Mouse (Mus musculus) ES-E14 (cell line): ENCODE results near the gene Npas2. TPM values are rescaled to one million over a fixed set of nuclear protein-coding genes. Genes with fewer than 3 reads are reported as not detected.

Experiments
- DNase-seq: peaks from one replicate; pipeline ENCODE4 v3.0.0-alpha.2; 2013; ENCODE audit warnings: low read depth, low spot score
- H3K27ac ChIP-seq: 2 replicates; pipeline ENCODE4 v1.5.1; 2012; ENCODE audit warnings: low read depth, mild to moderate bottlenecking, low read length, moderate library complexity, mixed read lengths; ENCODE audit not compliant: poor library complexity, insufficient read depth, severe bottlenecking
- H3K36me3 ChIP-seq: 2 replicates; pipeline ENCODE4 v1.6.1; 2012; ENCODE audit warnings: mild to moderate bottlenecking, low read length, moderate library complexity, mixed read lengths; ENCODE audit not compliant: control insufficient read depth, poor library complexity, insufficient read depth, severe bottlenecking
- H3K4me1 ChIP-seq, 2 experiments: fragments of 150-350 bp in 1 of 2; sonication (generic) in 1 of 2; 2 replicates each; pipeline ENCODE4 v1.6.1; 2012; ENCODE audit warnings: low read length in 2 of 2, mild to moderate bottlenecking in 1 of 2, mixed read lengths in 1 of 2; ENCODE audit not compliant: control insufficient read depth in 2 of 2, insufficient read depth in 2 of 2, poor library complexity in 1 of 2
- H3K4me3 ChIP-seq, 2 experiments: fragments of 150-350 bp in 1 of 2; sonication (generic) in 1 of 2; 2 replicates each; pipeline ENCODE4 v1.5.1; 2012; ENCODE audit warnings: low read length in 2 of 2, low read depth in 1 of 2, mild to moderate bottlenecking in 1 of 2, mixed read lengths in 1 of 2; ENCODE audit not compliant: insufficient read depth in 1 of 2, poor library complexity in 1 of 2, severe bottlenecking in 1 of 2
- H3K9ac ChIP-seq: 2 replicates; pipeline ENCODE4 v1.6.1; 2012; ENCODE audit warnings: low read depth, mild to moderate bottlenecking, low read length, mixed read lengths; ENCODE audit not compliant: poor library complexity, insufficient read depth, severe bottlenecking
- H3K9me3 ChIP-seq: fragments of 150-350 bp; sonication (generic); 2 replicates; pipeline ENCODE4 v1.6.1; 2012; ENCODE audit warnings: low read depth, mild to moderate bottlenecking, low read length; ENCODE audit not compliant: control insufficient read depth, insufficient read depth
- CHD2 ChIP-seq: IDR thresholded peaks from 2 replicates; pipeline ENCODE4 v1.6.1; 2014; ENCODE audit warnings: mild to moderate bottlenecking, low read depth, low read length, inconsistent platforms
- HCFC1 ChIP-seq: IDR thresholded peaks from 2 replicates; pipeline ENCODE4 v1.6.1; 2012; ENCODE audit warnings: low read length, inconsistent platforms, borderline replicate concordance; ENCODE audit not compliant: insufficient read depth
- MAFK ChIP-seq: IDR thresholded peaks from 2 replicates; pipeline ENCODE4 v1.6.1; 2014; ENCODE audit warnings: mild to moderate bottlenecking, low read depth, low read length, inconsistent platforms; ENCODE audit not compliant: insufficient read depth
- ZC3H11A ChIP-seq: IDR thresholded peaks from 2 replicates; pipeline ENCODE4 v1.6.1; 2012; ENCODE audit warnings: low read depth, mild to moderate bottlenecking, inconsistent platforms, low read length, borderline replicate concordance
- ZNF384 ChIP-seq: IDR thresholded peaks from 2 replicates; pipeline ENCODE4 v1.6.1; 2012; ENCODE audit warnings: low read depth, low read length, inconsistent platforms
- in situ Hi-C, 2 experiments: fragments of 600-800 bp; cut with MboI; formaldehyde crosslinking; loops; one replicate each; pipeline ENCODE4 v1.15.1; 2025; ENCODE audit warnings: low sequenced_read_pairs in 2 of 2, inconsistent platforms in 1 of 2; ENCODE audit not compliant: unreplicated experiment in 2 of 2
- total RNA-seq: library from RNA; depleted of rRNA; stranded (reverse); fragments of 300-350 nt; gene quantifications from 2 replicates; pipeline ENCODE4 v1.2.3, GENCODE M21; 2012

Npas2 gene
- total RNA-seq, 1 experiment = 0.09 TPM

DNA sequence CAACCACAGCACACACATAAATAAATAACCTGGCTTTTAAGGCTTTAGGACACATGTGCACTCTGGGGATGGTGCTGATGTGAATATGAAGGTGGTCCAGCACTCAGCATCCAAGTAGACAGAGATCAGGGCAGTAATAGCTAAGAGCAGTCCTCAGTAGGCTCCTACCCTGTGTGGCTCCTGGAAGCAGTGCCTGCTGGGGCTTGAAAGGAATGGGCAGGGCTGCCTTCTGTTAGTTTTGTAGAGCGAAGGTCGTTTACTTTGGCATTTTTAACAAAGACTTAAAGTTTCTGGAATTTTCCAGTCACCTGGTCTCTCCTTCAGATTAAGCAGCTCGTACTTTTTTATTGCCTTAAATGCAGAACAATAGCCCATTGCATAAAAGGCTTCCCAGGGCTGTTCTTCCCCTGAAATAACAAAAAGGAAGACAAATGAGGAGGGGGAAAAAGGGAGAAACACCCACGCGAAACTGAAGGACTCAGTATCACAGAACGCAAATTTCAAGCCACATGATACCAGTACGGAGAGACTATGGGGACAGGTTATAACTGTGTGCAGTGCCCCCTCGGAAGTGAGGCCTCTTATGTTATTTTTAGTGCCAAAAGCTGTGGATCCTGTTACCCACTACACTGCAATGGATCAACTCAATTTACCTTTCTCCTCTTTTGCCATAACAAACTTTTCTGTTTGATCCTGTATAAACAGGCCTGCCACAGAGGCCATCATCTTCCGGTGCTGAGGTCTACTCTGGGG is 44.1 kb downstream of the Npas2 start:
- H3K36me3 ChIP-seq = no peaks in the 10 kb centered on the region
- TF ChIP-seq ZNF384 (no peak), ZC3H11A (no peak), HCFC1 (no peak), MAFK (no peak), CHD2 (no peak)
- no peaks in the 10 kb centered on the region for H3K9me3 ChIP-seq
- H3K9ac ChIP-seq = no peak overlapping the region
- in situ Hi-C loops = no loop called here
- no peak overlapping the region for H3K27ac ChIP-seq
- peaks cover 3 to 4% of the 10 kb centered on the region in 2 experiments; a peak in 2 of 4 replicates for H3K4me1 ChIP-seq
- no peak for DNase-seq
- H3K4me3 ChIP-seq = no peak overlapping the region

DNA sequence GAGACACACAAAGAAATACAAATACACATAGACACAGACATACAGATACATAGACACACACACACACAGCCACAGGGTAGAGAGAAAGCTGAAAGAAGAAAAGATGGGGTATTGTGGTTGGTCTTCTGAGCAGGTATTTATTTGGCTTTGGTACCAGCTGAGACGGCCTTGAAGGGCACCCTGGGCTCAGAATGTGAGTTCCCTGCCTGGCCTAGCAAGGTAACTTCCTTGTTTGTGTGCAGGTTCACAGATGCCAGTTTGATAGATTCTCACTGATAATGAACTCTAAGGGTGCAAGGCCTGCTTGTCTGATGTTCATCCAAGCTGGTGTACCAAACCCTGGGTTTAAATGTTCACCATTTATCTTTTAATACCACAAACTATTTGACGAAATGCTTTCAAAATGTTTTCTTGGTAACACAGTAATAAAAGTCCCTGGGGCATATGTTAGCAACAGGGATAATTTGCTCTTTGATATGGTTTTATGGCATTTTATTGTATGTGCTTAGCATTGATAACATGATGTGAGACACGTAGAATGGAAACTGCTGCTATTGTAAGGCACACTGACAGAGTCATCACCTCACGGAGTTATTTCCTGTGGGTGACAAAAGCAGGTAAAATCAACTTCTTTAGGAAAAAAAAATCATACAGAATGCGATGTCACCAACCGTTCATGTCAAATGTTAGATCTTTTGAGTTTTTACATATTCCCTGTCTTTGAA is 47.5 kb downstream of the Npas2 start:
- H3K9me3 ChIP-seq = no peaks in the 10 kb centered on the region
- TF ChIP-seq MAFK = no peak
- no peak for TF ChIP-seq CHD2
- TF ChIP-seq HCFC1 = no peak
- TF ChIP-seq ZC3H11A = no peak
- TF ChIP-seq ZNF384 = no peak
- in situ Hi-C loops = no loop called here
- no peak overlapping the region for H3K4me3 ChIP-seq
- no peaks in the 10 kb centered on the region; a peak in 1 of 4 replicates for H3K4me1 ChIP-seq
- no peak for DNase-seq
- H3K36me3 ChIP-seq = no peaks in the 10 kb centered on the region
- H3K9ac ChIP-seq = no peak overlapping the region
- H3K27ac ChIP-seq = no peak overlapping the region

DNA sequence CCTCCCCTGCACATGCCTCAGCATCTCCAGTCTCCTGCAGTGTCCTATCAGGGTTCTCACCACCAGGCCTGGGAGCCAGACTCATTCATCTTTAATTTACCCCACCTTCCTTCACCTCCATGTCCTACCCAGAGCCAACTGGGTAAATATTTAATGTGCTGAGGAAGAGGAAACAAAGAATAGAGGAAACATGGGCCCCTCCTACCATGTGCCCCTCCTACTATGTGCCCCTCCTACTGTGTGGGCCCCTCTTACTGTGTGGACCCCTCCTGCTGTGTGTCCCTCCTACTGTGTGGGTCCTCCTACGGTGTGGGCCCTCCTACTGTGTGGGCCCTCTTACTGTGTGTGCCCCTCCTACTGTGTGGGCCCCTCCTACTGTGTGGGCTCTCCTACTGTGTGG is 51.2 kb downstream of the Npas2 start:
- in situ Hi-C loops = no loop called here
- no peaks in the 10 kb centered on the region for H3K36me3 ChIP-seq
- no peak overlapping the region for H3K9ac ChIP-seq
- H3K9me3 ChIP-seq = no peaks in the 10 kb centered on the region
- no peak overlapping the region for H3K4me3 ChIP-seq
- DNase-seq = no peak
- no peaks in the 10 kb centered on the region; a peak in 1 of 4 replicates for H3K4me1 ChIP-seq
- TF ChIP-seq ZNF384 = no peak
- no peak overlapping the region for H3K27ac ChIP-seq

DNA sequence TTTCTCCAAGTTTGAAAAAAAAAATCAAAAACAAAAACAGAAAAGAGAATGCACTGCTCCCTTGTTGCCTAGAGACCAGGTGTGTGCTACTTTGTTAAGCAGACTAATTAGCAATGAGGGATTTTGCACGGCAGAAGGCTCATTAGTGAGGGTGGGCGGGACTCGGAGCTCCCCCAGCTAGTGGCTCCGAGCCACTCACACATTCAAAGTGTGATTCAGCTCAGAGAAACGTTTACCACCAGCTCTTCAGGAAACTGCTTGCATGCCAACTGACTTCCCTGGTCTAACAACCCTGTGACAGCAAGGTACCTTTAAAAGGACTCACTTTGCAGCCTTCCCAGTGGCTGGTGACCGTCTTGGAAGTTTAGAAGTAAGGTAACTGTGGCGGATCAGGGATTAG is 58.1 kb downstream of the Npas2 start:
- in situ Hi-C loops = no loop called here
- Histone ChIP-seq H3K36me3 (no peaks in the 10 kb centered on the region), H3K9me3 (no peaks in the 10 kb centered on the region), H3K4me3 (no peak overlapping the region), H3K9ac (no peak overlapping the region), H3K27ac (no peak overlapping the region), H3K4me1 (no peaks in the 10 kb centered on the region)
- TF ChIP-seq CHD2 (no peak), ZC3H11A (no peak)
- no peak for DNase-seq

DNA sequence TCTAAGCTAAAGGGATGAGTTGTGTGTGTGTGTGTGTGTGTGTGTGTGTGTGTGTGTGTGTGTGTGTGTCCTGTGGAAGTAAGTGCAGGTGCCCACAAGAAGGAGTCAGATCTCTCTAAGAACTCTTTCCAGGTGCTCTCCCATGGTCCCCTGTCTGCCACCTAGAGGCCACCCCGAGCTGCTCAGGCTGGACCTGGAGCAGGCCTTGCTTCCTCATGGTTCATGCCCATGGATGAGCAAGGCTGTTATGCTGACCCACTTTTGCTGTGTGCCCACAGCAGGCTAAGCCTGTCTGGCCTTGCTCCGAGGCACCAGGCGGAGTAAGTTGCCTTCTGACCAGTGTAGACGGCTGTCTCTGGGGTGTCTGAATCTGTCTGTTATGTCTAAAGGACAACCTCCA is 60.2 kb downstream of the Npas2 start:
- TF ChIP-seq ZNF384 = no peak
- no peak for TF ChIP-seq CHD2
- TF ChIP-seq HCFC1 = no peak
- TF ChIP-seq MAFK = no peak
- no peak for TF ChIP-seq ZC3H11A
- DNase-seq = no peak
- Histone ChIP-seq H3K4me1 (no peaks in the 10 kb centered on the region), H3K36me3 (no peaks in the 10 kb centered on the region), H3K9ac (no peak overlapping the region), H3K4me3 (peak overlapping the region; percentile 18 to 44; a peak in 2 of 4 replicates), H3K27ac (no peak overlapping the region), H3K9me3 (no peaks in the 10 kb centered on the region)
- in situ Hi-C loops = no loop called here
